11 mouse cellular contexts compared by ENCODE assay signal in the genomic region with DNA sequence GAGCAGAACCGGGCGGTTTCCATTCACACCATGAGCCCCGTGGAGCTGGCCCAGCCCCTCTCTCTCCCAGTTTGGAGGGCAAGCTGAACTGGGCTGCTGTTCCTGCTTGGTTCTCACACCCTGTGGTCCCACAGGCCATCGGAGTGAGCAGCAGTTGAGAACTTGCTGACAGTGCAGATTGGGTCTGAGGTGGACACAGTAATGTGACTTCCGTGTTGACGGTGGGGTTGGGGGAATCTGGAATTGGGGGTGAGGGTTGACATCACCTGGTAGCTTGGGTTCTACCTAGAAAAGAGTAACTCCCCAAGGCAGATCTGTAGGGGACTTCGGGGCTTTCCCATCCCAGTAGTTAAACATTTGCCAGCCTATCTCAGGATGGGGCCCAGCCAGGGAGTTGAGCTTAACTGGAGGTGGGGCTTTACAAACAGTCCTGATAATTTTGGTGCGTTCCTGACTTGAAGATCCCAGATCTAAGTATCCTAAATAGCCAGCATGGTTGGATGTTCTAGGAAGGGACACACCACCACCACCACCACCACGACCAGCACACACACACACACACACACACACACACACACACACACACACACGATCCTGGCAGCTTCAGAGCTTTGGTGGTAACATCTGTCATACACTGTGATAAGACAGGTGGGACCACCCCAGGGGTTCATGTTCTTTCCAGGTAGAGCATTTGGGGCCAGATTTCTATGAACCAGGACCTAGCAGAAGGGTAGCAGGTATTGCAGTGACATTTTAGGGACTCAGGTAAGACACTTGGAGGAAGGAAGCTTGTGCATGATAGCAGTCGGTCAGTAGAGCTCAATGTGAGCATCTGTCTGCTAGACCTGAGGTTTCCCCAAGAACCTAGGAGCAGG. TPM values are rescaled to one million over a fixed set of nuclear protein-coding genes. Genes with fewer than 3 reads are reported as not detected.
DNase-seq lines count a peak whose midpoint lies in the region; ATAC-seq lines count a peak whose summit lies in the region.
"Had no signal": no experiment of that assay in that cellular context is flagged by ENCODE, and none has a peak within 500 bp of the region (broad histone marks: within the 10 kb centered on the region; RNA-seq: fewer than 3 reads in every experiment).

No protein-coding gene starts in this region.

- H3K4me3 ChIP-seq in heart, embryonic 11.5 days (ENCODE audit: low read depth, low read length): no peak overlapping the region
- H3K4me3 ChIP-seq: limb, embryonic 15.5 days; neural tube, embryonic 13.5 days had no signal

- H3K9me3 ChIP-seq in heart, embryonic 11.5 days (replicated peaks; ENCODE audit: control insufficient read depth, low read length): no peaks in the 10 kb centered on the region
- H3K9me3 ChIP-seq: limb, embryonic 15.5 days; neural tube, embryonic 13.5 days had no signal

- peaks cover 11% of the 10 kb centered on the region; the same call in 1 of the 2 replicates for H3K36me3 ChIP-seq in heart, embryonic 11.5 days (ENCODE audit: control insufficient read depth, insufficient read depth, low read length)
- H3K36me3 ChIP-seq: neural tube, embryonic 13.5 days had no signal

- no peak overlapping the region for H3K4me2 ChIP-seq in heart, embryonic 11.5 days
- H3K4me2 ChIP-seq: limb, embryonic 15.5 days; neural tube, embryonic 13.5 days had no signal

- no peak for ATAC-seq in heart, embryonic 11.5 days (replicated peaks; ENCODE audit: insufficient number of reproducible peaks, low FRiP score, low TSS enrichment)
- ATAC-seq in granulocyte monocyte progenitor cell, adult 5-6 weeks (replicated peaks; ENCODE audit: poor library complexity, severe bottlenecking): no peak
- ATAC-seq: CD4-positive, CD25-positive, alpha-beta regulatory T cell, adult 4 months had no signal

- DNase-seq in heart, adult 8-10 months (ENCODE audit: low spot score): no peak
- DNase-seq in testis, postnatal 10 days (ENCODE audit: low spot score): peak; percentile 41
- no peak for DNase-seq in testis, postnatal 14 days (ENCODE audit: low spot score)
- DNase-seq in kidney, postnatal 14 days: peak; percentile 64
- no peak for DNase-seq in layer of hippocampus, adult 11-12 months (ENCODE audit: low spot score)
- no peak for DNase-seq in thymus, postnatal 14 days

- H3K27ac ChIP-seq in heart, embryonic 11.5 days (ENCODE audit: low read depth, low read length): peak overlapping the region; percentile 16
- H3K27ac ChIP-seq: limb, embryonic 15.5 days; neural tube, embryonic 13.5 days had no signal

- H3K9ac ChIP-seq in heart, embryonic 11.5 days (ENCODE audit: low read depth, low read length): no peak overlapping the region
- H3K9ac ChIP-seq: limb, embryonic 15.5 days; neural tube, embryonic 13.5 days had no signal

- WGBS in heart, embryonic 11.5 days (ENCODE audit: insufficient replicate concordance): 39% methylated on average over 11 of the region's 11 CpGs

- peaks cover 23% of the 10 kb centered on the region for H3K4me1 ChIP-seq in heart, embryonic 11.5 days (ENCODE audit: control insufficient read depth, insufficient read depth, low read length)

- no peaks in the 10 kb centered on the region for H3K27me3 ChIP-seq in heart, embryonic 11.5 days (ENCODE audit: control insufficient read depth, insufficient read depth, low read length)
- H3K27me3 ChIP-seq: limb, embryonic 15.5 days; neural tube, embryonic 13.5 days had no signal

RNA-seq across cellular contexts. Expression of a gene that starts 16.6 kb away (rescaled TPM):
- polyA plus RNA-seq in heart, embryonic 11.5 days (2014; fragmentation: Nextera tagmentation; extraction: Ambion mirVana): 21.8 and 23.0 TPM in 2 replicates
- total RNA-seq in heart, adult 8-10 months (2022): 1 to 10 TPM; 7.3 to 9.6 (median 9.1) TPM
- not detected in 2 replicates for total RNA-seq in granulocyte monocyte progenitor cell, adult 5-6 weeks (2014; fragmentation: Nextera tagmentation)
- total RNA-seq in granulocyte monocyte progenitor cell, adult 5-6 weeks (2017): not detected in 2 replicates
- polyA plus RNA-seq: CD4-positive, CD25-positive, alpha-beta regulatory T cell, adult 4 months had no signal

RNA-seq across cellular contexts. Expression of a gene that starts 22.2 kb away (rescaled TPM):
- polyA plus RNA-seq in heart, embryonic 11.5 days (2014; fragmentation: Nextera tagmentation; extraction: Ambion mirVana): 0.84 and 1.4 TPM in 2 replicates
- total RNA-seq in heart, adult 8-10 months (2022): 1 to 10 TPM in 1 of 4 experiments, under 1 TPM in 3; 0.38 to 1.6 (median 0.86) TPM
- total RNA-seq in granulocyte monocyte progenitor cell, adult 5-6 weeks (2014; fragmentation: Nextera tagmentation): 11.4 and 12.6 TPM in 2 replicates
- total RNA-seq in granulocyte monocyte progenitor cell, adult 5-6 weeks (2017): 14.3 and 20.8 TPM in 2 replicates

Comparison
In these comparisons a context has a peak if more than half of its experiments do, and no peak if none do; other contexts are left out.
1. DNase-seq: peak in testis, postnatal 10 days (single experiment) and kidney, postnatal 14 days (single experiment); none in heart, adult 8-10 months (single experiment), testis, postnatal 14 days (single experiment), layer of hippocampus, adult 11-12 months (single experiment) and thymus, postnatal 14 days (single experiment).
2. RNA of a gene that starts 16.6 kb away (total RNA-seq): 7.3 to 9.6 TPM in heart, adult 8-10 months; not detected in granulocyte monocyte progenitor cell, adult 5-6 weeks; every median in the first group is over 4 times any median in the second.
3. RNA of a gene that starts 22.2 kb away (total RNA-seq): 11.4 to 20.8 TPM in granulocyte monocyte progenitor cell, adult 5-6 weeks; 0.38 to 1.6 TPM in heart, adult 8-10 months; every median in the first group is over 4 times any median in the second.